ENCODE assay signal across 29 mouse cellular contexts in genomic region chr5:128925073-128925472, GRCm38 (mm10). TPM values are rescaled to one million over a fixed set of nuclear protein-coding genes. Genes with fewer than 3 reads are reported as not detected.
DNase-seq lines count a peak whose midpoint lies in the region; TF ChIP-seq lines count a peak whose summit lies in the region.
"Had no signal": no experiment of that assay in that cellular context is flagged by ENCODE, and none has a peak within 500 bp of the region (broad histone marks: within the 10 kb centered on the region; RNA-seq: fewer than 3 reads in every experiment).

No protein-coding gene starts in this region.

- no peak for DNase-seq in layer of hippocampus, adult 2 months (ENCODE audit: low spot score in 2 of 2)
- DNase-seq in layer of hippocampus, adult 11-12 months (ENCODE audit: low spot score) = no peak
- DNase-seq in left cerebral cortex, adult 18-20 months (ENCODE audit: low spot score in 2 of 2) = peak; percentile 26 to 42
- DNase-seq in left cerebral cortex, adult 2 months (ENCODE audit: extremely low spot score in 1 of 2, low spot score in 2 of 2) = no peak
- DNase-seq in right cerebral cortex, adult 18-20 months = peak; percentile 74
- DNase-seq in right cerebral cortex, postnatal 4 days = no peak
- peak; percentile 43 for DNase-seq in telencephalon, adult 2 months (ENCODE audit: low read depth, low spot score)
- DNase-seq: adrenal gland, postnatal 10 days; adrenal gland, postnatal 36 days; B cell, adult 2 months; cerebellum, adult 11 months; cerebellum, adult 2 months; cerebellum, adult 9-11 months; cerebellum, postnatal 25 days; forebrain, postnatal 0 days; gastrocnemius, postnatal 10 days; gastrocnemius, postnatal 36 days; heart, adult 2 months had no signal

- H3K4me3 ChIP-seq in layer of hippocampus, adult 2 months = no peak overlapping the region
- no peak overlapping the region for H3K4me3 ChIP-seq in left cerebral cortex, adult 2 months
- H3K4me3 ChIP-seq: embryonic facial prominence, embryonic 12.5 days; embryonic facial prominence, embryonic 15.5 days; heart, adult 2 months; heart, embryonic 10.5 days; hindbrain, embryonic 12.5 days; hindbrain, embryonic 15.5 days had no signal

- no peak for TF ChIP-seq CTCF in layer of hippocampus, adult 2 months (conservative IDR thresholded peaks at IDR 0.05)
- no peak for TF ChIP-seq CTCF in left cerebral cortex, adult 2 months (IDR thresholded peaks at IDR 0.05)

- H3K27ac ChIP-seq in layer of hippocampus, adult 2 months = peak overlapping the region; percentile 55
- no peak overlapping the region for H3K27ac ChIP-seq in left cerebral cortex, adult 2 months
- H3K27ac ChIP-seq: embryonic facial prominence, embryonic 12.5 days; embryonic facial prominence, embryonic 15.5 days; heart, adult 2 months; heart, embryonic 10.5 days; hindbrain, embryonic 12.5 days; hindbrain, embryonic 15.5 days had no signal

- intact Hi-C loops in left cerebral cortex, adult 2 months (cut with DNase I) = no loop called here

RNA-seq across cellular contexts. Expression of gene Rimbp2, which starts 28.2 kb away (rescaled TPM):
- total RNA-seq in layer of hippocampus, adult 2 months (2021) = 100 to 1,000 TPM; 126 to 139 TPM
- 100 to 1,000 TPM; 124 to 128 TPM for total RNA-seq in left cerebral cortex, adult 18-20 months (2021)
- 100 to 1,000 TPM; 142 to 147 TPM for total RNA-seq in left cerebral cortex, adult 2 months (2021)
- total RNA-seq: CH12.LX; common myeloid progenitor, adult 5-6 weeks; G1E; gastrocnemius, adult 18-20 months; gastrocnemius, postnatal 36 days; granulocyte monocyte progenitor cell, adult 5-6 weeks; hematopoietic stem cell, adult 5-6 weeks had no signal

Comparison
In these comparisons a context has a peak if more than half of its experiments do, and no peak if none do; other contexts are left out.
1. DNase-seq: peak in left cerebral cortex, adult 18-20 months (2 of 2), right cerebral cortex, adult 18-20 months (single experiment) and telencephalon, adult 2 months (single experiment); none in layer of hippocampus, adult 2 months (0 of 2), layer of hippocampus, adult 11-12 months (single experiment), left cerebral cortex, adult 2 months (0 of 2) and right cerebral cortex, postnatal 4 days (single experiment).